Mouse (Mus musculus): ENCODE measurements around the gene Pla2g12a. TPM values are rescaled to one million over a fixed set of nuclear protein-coding genes. Genes with fewer than 3 reads are reported as not detected.
A peak's percentile ranks its signal among the peaks of the same experiment; 100 is the strongest.

Pla2g12a gene
- polyA plus RNA-seq, 1 experiment from 2014 or later: 61.3 TPM

- no peak overlapping the region for H3K27ac ChIP-seq (ENCODE audit: low read depth)
- peaks cover 31% of the 10 kb centered on the region for H3K36me3 ChIP-seq (replicated peaks; ENCODE audit: insufficient read depth, low read length)
- DNase-seq (no peak), ATAC-seq (no peak)
- TF ChIP-seq CTCF (IDR thresholded peaks at IDR 0.05; ENCODE audit: low read depth): no peak
- TF ChIP-seq EP300 (IDR thresholded peaks at IDR 0.05; ENCODE audit: low read depth): no peak
- H3K4me2 ChIP-seq (ENCODE audit: low read depth, low read length): no peak overlapping the region
- no peak overlapping the region for H3K4me3 ChIP-seq (ENCODE audit: low read depth, low read length)
- no peaks in the 10 kb centered on the region for H3K9me3 ChIP-seq (ENCODE audit: low read length)
- no peak overlapping the region for H3K9ac ChIP-seq (replicated peaks)
- peaks cover 4% of the 10 kb centered on the region; the same call in 1 of the 2 replicates for H3K4me1 ChIP-seq (ENCODE audit: insufficient read depth)
- 82% methylated on average over 5 of the region's 5 CpGs for WGBS (ENCODE audit: insufficient replicate concordance)
- no peaks in the 10 kb centered on the region for H3K27me3 ChIP-seq (ENCODE audit: insufficient read depth, low read length)
These were observed 13.6 kb downstream of the Pla2g12a start for GRCm38 (mm10) chr3:129892003-129892402.

- Histone ChIP-seq H3K4me2 (ENCODE audit: low read depth, low read length) (no peak overlapping the region), H3K4me1 (ENCODE audit: insufficient read depth) (peaks cover 3% of the 10 kb centered on the region; the same call in 1 of the 2 replicates), H3K36me3 (replicated peaks; ENCODE audit: insufficient read depth, low read length) (peaks cover 31% of the 10 kb centered on the region), H3K9ac (replicated peaks) (no peak overlapping the region), H3K27me3 (ENCODE audit: insufficient read depth, low read length) (no peaks in the 10 kb centered on the region), H3K9me3 (ENCODE audit: low read length) (no peaks in the 10 kb centered on the region), H3K27ac (ENCODE audit: low read depth) (no peak overlapping the region), H3K4me3 (ENCODE audit: low read depth, low read length) (no peak overlapping the region)
- WGBS (ENCODE audit: insufficient replicate concordance): 79% methylated on average over 3 of the region's 3 CpGs
- TF ChIP-seq EP300 (IDR thresholded peaks at IDR 0.05; ENCODE audit: low read depth) (no peak), CTCF (IDR thresholded peaks at IDR 0.05; ENCODE audit: low read depth) (no peak)
- ATAC-seq: no peak
- DNase-seq: no peak
These were observed 14.7 kb downstream of the Pla2g12a start for GRCm38 (mm10) chr3:129893143-129893542.

GRCm38 (mm10) chr3:129896591-129896990 is 18.2 kb downstream of the Pla2g12a start:
- Histone ChIP-seq H3K4me1 (ENCODE audit: insufficient read depth) (peaks cover 2% of the 10 kb centered on the region; the same call in 1 of the 2 replicates), H3K36me3 (replicated peaks; ENCODE audit: insufficient read depth, low read length) (peaks cover 17% of the 10 kb centered on the region), H3K9ac (replicated peaks) (no peak overlapping the region), H3K27ac (ENCODE audit: low read depth) (no peak overlapping the region), H3K27me3 (ENCODE audit: insufficient read depth, low read length) (no peaks in the 10 kb centered on the region), H3K4me3 (ENCODE audit: low read depth, low read length) (no peak overlapping the region), H3K9me3 (ENCODE audit: low read length) (no peaks in the 10 kb centered on the region), H3K4me2 (ENCODE audit: low read depth, low read length) (no peak overlapping the region)
- DNase-seq (peak; percentile 40), ATAC-seq (peak; percentile 21; the same call in 1 of the 2 replicates)
- 53% methylated on average over 6 of the region's 6 CpGs for WGBS (ENCODE audit: insufficient replicate concordance)
- TF ChIP-seq EP300 (IDR thresholded peaks at IDR 0.05; ENCODE audit: low read depth) (no peak), CTCF (IDR thresholded peaks at IDR 0.05; ENCODE audit: low read depth) (no peak)

GRCm38 (mm10) chr3:129898886-129899285 is 20.5 kb downstream of the Pla2g12a start:
- Histone ChIP-seq H3K4me1 (ENCODE audit: insufficient read depth) (peaks cover 18% of the 10 kb centered on the region), H3K27ac (ENCODE audit: low read depth) (no peak overlapping the region), H3K9ac (replicated peaks) (no peak overlapping the region), H3K27me3 (ENCODE audit: insufficient read depth, low read length) (no peaks in the 10 kb centered on the region), H3K4me3 (ENCODE audit: low read depth, low read length) (no peak overlapping the region), H3K36me3 (replicated peaks; ENCODE audit: insufficient read depth, low read length) (peaks cover 7% of the 10 kb centered on the region; the same call in 1 of the 2 replicates), H3K9me3 (ENCODE audit: low read length) (no peaks in the 10 kb centered on the region), H3K4me2 (ENCODE audit: low read depth, low read length) (no peak overlapping the region)
- no peak for DNase-seq
- WGBS (ENCODE audit: insufficient replicate concordance): 76% methylated on average over 4 of the region's 4 CpGs
- no peak for TF ChIP-seq CTCF (IDR thresholded peaks at IDR 0.05; ENCODE audit: low read depth)
- TF ChIP-seq EP300 (IDR thresholded peaks at IDR 0.05; ENCODE audit: low read depth): no peak
- no peak for ATAC-seq

GRCm38 (mm10) chr3:129901271-129901809 is 22.9 kb downstream of the Pla2g12a start, which contains the start of gene Casp6:
Gene Casp6 (plus strand): TSS chr3:129901425.
- Histone ChIP-seq H3K4me2 (ENCODE audit: low read depth, low read length) (peak within 1 kb of the TSS; percentile 86), H3K9me3 (ENCODE audit: low read length) (no peaks in the 10 kb centered on the region), H3K27ac (ENCODE audit: low read depth) (peak within 1 kb of the TSS; percentile 77), H3K4me1 (ENCODE audit: insufficient read depth) (peaks cover 23% of the 10 kb centered on the region), H3K27me3 (ENCODE audit: insufficient read depth, low read length) (no peaks in the 10 kb centered on the region), H3K36me3 (replicated peaks; ENCODE audit: insufficient read depth, low read length) (no peaks in the 10 kb centered on the region), H3K4me3 (ENCODE audit: low read depth, low read length) (peak within 1 kb of the TSS; percentile 71), H3K9ac (replicated peaks) (peak within 1 kb of the TSS; percentile 75)
- TF ChIP-seq EP300 (IDR thresholded peaks at IDR 0.05; ENCODE audit: low read depth) (no peak), CTCF (IDR thresholded peaks at IDR 0.05; ENCODE audit: low read depth) (0 out of 2 replicates have a peak, but pooled peaks have one; percentile 3)
- DNase-seq: peak; percentile 94
- ATAC-seq: peak; percentile 92
- under 1% methylated on average over 34 of the region's 34 CpGs for WGBS (ENCODE audit: insufficient replicate concordance)

GRCm38 (mm10) chr3:129903369-129903768 is 25.0 kb downstream of the Pla2g12a start:
- Histone ChIP-seq H3K36me3 (replicated peaks; ENCODE audit: insufficient read depth, low read length) (peaks cover 4% of the 10 kb centered on the region; the same call in 1 of the 2 replicates), H3K4me1 (ENCODE audit: insufficient read depth) (peaks cover 23% of the 10 kb centered on the region), H3K4me2 (ENCODE audit: low read depth, low read length) (no peak overlapping the region)

More at GRCm38 (mm10) chr3:129903369-129903768, 25.0 kb downstream of the Pla2g12a start:
- Histone ChIP-seq H3K27me3 (ENCODE audit: insufficient read depth, low read length) (no peaks in the 10 kb centered on the region), H3K9me3 (ENCODE audit: low read length) (no peaks in the 10 kb centered on the region), H3K9ac (replicated peaks) (no peak overlapping the region), H3K27ac (ENCODE audit: low read depth) (no peak overlapping the region), H3K4me3 (ENCODE audit: low read depth, low read length) (no peak overlapping the region)
- DNase-seq (no peak), ATAC-seq (no peak)
- 75% methylated on average over 3 of the region's 3 CpGs for WGBS (ENCODE audit: insufficient replicate concordance)
- TF ChIP-seq EP300 (IDR thresholded peaks at IDR 0.05; ENCODE audit: low read depth) (no peak), CTCF (IDR thresholded peaks at IDR 0.05; ENCODE audit: low read depth) (no peak)

Measured in liver, postnatal 0 days (tissue).